Mouse (Mus musculus) forebrain, postnatal 0 days (tissue): ENCODE data around the gene Rassf10. TPM values are rescaled to one million over a fixed set of nuclear protein-coding genes. Genes with fewer than 3 reads are reported as not detected.

ENCODE experiments used
- ATAC-seq: fragments of 200-750 bp; cut with Nextera tagmentation; 2 replicates; pipeline ENCODE4 v1.8.0; 2017; ENCODE audit warnings: mild to moderate bottlenecking, moderate library complexity
- DNase-seq: peaks from one replicate; pipeline ENCODE4 v3.0.0-alpha.2; 2015
- H3K27ac ChIP-seq: fragments of 300-500 bp; sonication (generic); 2 replicates; pipeline ENCODE4 v1.5.1; 2014; ENCODE audit warnings: low read depth, mild to moderate bottlenecking, antibody characterized with exemption, low read length, moderate library complexity, mixed read lengths
- H3K27me3 ChIP-seq: fragments of 300-500 bp; sonication (generic); 2 replicates; pipeline ENCODE4 v1.6.1; 2014; ENCODE audit warnings: mild to moderate bottlenecking, low read length, mixed read lengths; ENCODE audit not compliant: insufficient read depth
- H3K36me3 ChIP-seq: fragments of 300-500 bp; sonication (generic); 2 replicates; pipeline ENCODE4 v1.6.1; 2014; ENCODE audit warnings: mild to moderate bottlenecking, moderate library complexity; ENCODE audit not compliant: insufficient read depth
- H3K4me1 ChIP-seq: fragments of 300-500 bp; sonication (generic); 2 replicates; pipeline ENCODE4 v1.6.1; 2014; ENCODE audit warnings: antibody characterized with exemption; ENCODE audit not compliant: insufficient read depth
- H3K4me2 ChIP-seq: fragments of 300-500 bp; sonication (generic); 2 replicates; pipeline ENCODE4 v1.6.1; 2014; ENCODE audit warnings: low read depth, mild to moderate bottlenecking, moderate library complexity
- H3K4me3 ChIP-seq: fragments of 300-500 bp; sonication (generic); 2 replicates; pipeline ENCODE4 v1.5.1; 2014; ENCODE audit warnings: low read depth, low read length, mixed read lengths
- H3K9ac ChIP-seq: fragments of 300-500 bp; sonication (generic); 2 replicates; pipeline ENCODE4 v1.6.1; 2014; ENCODE audit warnings: mild to moderate bottlenecking
- H3K9me3 ChIP-seq: fragments of 300-500 bp; sonication (generic); 2 replicates; pipeline ENCODE4 v1.6.1; 2016; ENCODE audit warnings: low read length
- CTCF ChIP-seq: sonication (generic); IDR thresholded peaks from 2 replicates; pipeline ENCODE4 v1.5.1; 2016; ENCODE audit warnings: antibody characterized with exemption, control low read depth, low read depth
- WGBS: fragments of 180-500 bp; shearing (Covaris S2); extraction: QIAGEN DNeasy Blood & Tissue Kit; methylation state at CpG from one replicate; pipeline ENCODE4 v1.1.7; 2014; 5-methylcytosine and 5-hydroxymethylcytosine counted together
- polyA plus RNA-seq: library from polyadenylated mRNA; unstranded; fragments of >200 nt; fragmentation: Nextera tagmentation; extraction: Ambion mirVana; gene quantifications from 2 replicates; pipeline ENCODE4 v1.2.1, GENCODE M21; 2015
- total RNA-seq: library from RNA; depleted of rRNA; stranded (reverse); fragments of >200 nt; gene quantifications from 2 replicates; pipeline ENCODE4 v1.2.3, GENCODE M21; 2014; rRNA removed

Gene Rassf10
- total RNA-seq (3.3 and 5.2 TPM in 2 replicates), polyA plus RNA-seq (1.3 and 2.3 TPM in 2 replicates)

- Histone ChIP-seq H3K4me1 (0 out of 2 replicates have a peak, but pooled peaks cover 3% of the 10 kb centered on the region), H3K27me3 (peaks cover 24% of the 10 kb centered on the region), H3K9ac (peak within 1 kb of the TSS; percentile 49), H3K36me3 (no peaks in the 10 kb centered on the region), H3K27ac (no peak within 1 kb of the TSS), H3K4me3 (peak within 1 kb of the TSS; percentile 46), H3K4me2 (peak within 1 kb of the TSS; percentile 86), H3K9me3 (no peaks in the 10 kb centered on the region)
- WGBS, result 0% methylated on average over 41 of the region's 41 CpGs
- TF ChIP-seq CTCF, result no peak
- ATAC-seq, result peak; percentile 69
- DNase-seq, result peak; percentile 57
These were observed at the start of gene Rassf10 for GRCm38 (mm10) chr7:112953777-112954291. TSS of gene Rassf10 (plus strand) at chr7:112953962.

- 85% methylated on average over 5 of the region's 5 CpGs for WGBS
- no peak overlapping the region for H3K4me2 ChIP-seq
- no peak overlapping the region for H3K9ac ChIP-seq
- H3K4me1 ChIP-seq, result no peaks in the 10 kb centered on the region
- no peak overlapping the region for H3K27ac ChIP-seq
- no peak for TF ChIP-seq CTCF
- no peak for ATAC-seq
- DNase-seq, result no peak
- H3K36me3 ChIP-seq, result no peaks in the 10 kb centered on the region
- no peaks in the 10 kb centered on the region for H3K27me3 ChIP-seq
- no peaks in the 10 kb centered on the region for H3K9me3 ChIP-seq
- H3K4me3 ChIP-seq, result no peak overlapping the region
These were observed 46.9 kb upstream of the Rassf10 start for GRCm38 (mm10) chr7:112906848-112907247.

- H3K4me1 ChIP-seq, result no peaks in the 10 kb centered on the region
- no peak overlapping the region for H3K27ac ChIP-seq
- no peaks in the 10 kb centered on the region for H3K36me3 ChIP-seq
- no peak overlapping the region for H3K4me2 ChIP-seq
- ATAC-seq, result no peak
- WGBS, result 84% methylated on average over 2 of the region's 2 CpGs
- no peaks in the 10 kb centered on the region for H3K27me3 ChIP-seq
- no peak for TF ChIP-seq CTCF
- H3K9ac ChIP-seq, result no peak overlapping the region
- H3K9me3 ChIP-seq, result no peaks in the 10 kb centered on the region
- no peak overlapping the region for H3K4me3 ChIP-seq
- no peak for DNase-seq
These were observed 46.3 kb upstream of the Rassf10 start for GRCm38 (mm10) chr7:112907468-112907867.

- 90% methylated on average over 10 of the region's 10 CpGs for WGBS
- H3K27me3 ChIP-seq, result no peaks in the 10 kb centered on the region
- no peak for TF ChIP-seq CTCF
- no peaks in the 10 kb centered on the region for H3K36me3 ChIP-seq
- DNase-seq (no peak), ATAC-seq (no peak)
- no peak overlapping the region for H3K9ac ChIP-seq
- no peaks in the 10 kb centered on the region for H3K9me3 ChIP-seq
- H3K27ac ChIP-seq, result no peak overlapping the region
- no peaks in the 10 kb centered on the region for H3K4me1 ChIP-seq
- H3K4me2 ChIP-seq, result no peak overlapping the region
- H3K4me3 ChIP-seq, result no peak overlapping the region
These were observed 44.6 kb upstream of the Rassf10 start for GRCm38 (mm10) chr7:112909164-112909563.

- Histone ChIP-seq H3K36me3 (no peaks in the 10 kb centered on the region), H3K27me3 (no peaks in the 10 kb centered on the region), H3K4me2 (no peak overlapping the region), H3K4me1 (no peaks in the 10 kb centered on the region), H3K9me3 (no peaks in the 10 kb centered on the region), H3K27ac (no peak overlapping the region), H3K9ac (no peak overlapping the region), H3K4me3 (no peak overlapping the region)
- no peak for TF ChIP-seq CTCF
- no peak for ATAC-seq
- WGBS, result 77% methylated on average over 3 of the region's 3 CpGs
- no peak for DNase-seq
These were observed 40.8 kb upstream of the Rassf10 start for GRCm38 (mm10) chr7:112912969-112913368.

GRCm38 (mm10) chr7:112915571-112915970, 38.2 kb upstream of the Rassf10 start:
- 62% methylated on average over 4 of the region's 4 CpGs for WGBS
- Histone ChIP-seq H3K9me3 (no peaks in the 10 kb centered on the region), H3K27ac (no peak overlapping the region), H3K4me3 (no peak overlapping the region), H3K36me3 (no peaks in the 10 kb centered on the region), H3K27me3 (no peaks in the 10 kb centered on the region), H3K4me2 (no peak overlapping the region), H3K4me1 (no peaks in the 10 kb centered on the region), H3K9ac (no peak overlapping the region)
- no peak for TF ChIP-seq CTCF
- DNase-seq (no peak), ATAC-seq (no peak)

- Histone ChIP-seq H3K36me3 (no peaks in the 10 kb centered on the region), H3K9ac (no peak overlapping the region), H3K9me3 (no peaks in the 10 kb centered on the region), H3K4me2 (no peak overlapping the region), H3K27me3 (no peaks in the 10 kb centered on the region), H3K4me3 (no peak overlapping the region), H3K4me1 (no peaks in the 10 kb centered on the region), H3K27ac (no peak overlapping the region)
- no peak for TF ChIP-seq CTCF
- no peak for ATAC-seq
- no peak for DNase-seq
- WGBS, result 54% methylated on average over 10 of the region's 10 CpGs
These were observed 36.0 kb upstream of the Rassf10 start for GRCm38 (mm10) chr7:112917613-112918278.
